Mouse (Mus musculus) heart, adult 8-10 months (tissue): ENCODE data around the gene Fam110a. TPM values are rescaled to one million over a fixed set of nuclear protein-coding genes. Genes with fewer than 3 reads are reported as not detected.

ENCODE experiments used
- DNase-seq: peaks from one replicate; pipeline ENCODE4 v3.0.0; 2022; ENCODE audit warnings: low spot score
- total RNA-seq, 4 experiments: library from RNA; stranded (reverse); gene quantifications; 2 replicates each; pipeline ENCODE4 v1.2.4; 2022

The Fam110a gene
- 1 to 10 TPM; 2.8 to 5.0 (median 4.3) TPM for total RNA-seq

DNA sequence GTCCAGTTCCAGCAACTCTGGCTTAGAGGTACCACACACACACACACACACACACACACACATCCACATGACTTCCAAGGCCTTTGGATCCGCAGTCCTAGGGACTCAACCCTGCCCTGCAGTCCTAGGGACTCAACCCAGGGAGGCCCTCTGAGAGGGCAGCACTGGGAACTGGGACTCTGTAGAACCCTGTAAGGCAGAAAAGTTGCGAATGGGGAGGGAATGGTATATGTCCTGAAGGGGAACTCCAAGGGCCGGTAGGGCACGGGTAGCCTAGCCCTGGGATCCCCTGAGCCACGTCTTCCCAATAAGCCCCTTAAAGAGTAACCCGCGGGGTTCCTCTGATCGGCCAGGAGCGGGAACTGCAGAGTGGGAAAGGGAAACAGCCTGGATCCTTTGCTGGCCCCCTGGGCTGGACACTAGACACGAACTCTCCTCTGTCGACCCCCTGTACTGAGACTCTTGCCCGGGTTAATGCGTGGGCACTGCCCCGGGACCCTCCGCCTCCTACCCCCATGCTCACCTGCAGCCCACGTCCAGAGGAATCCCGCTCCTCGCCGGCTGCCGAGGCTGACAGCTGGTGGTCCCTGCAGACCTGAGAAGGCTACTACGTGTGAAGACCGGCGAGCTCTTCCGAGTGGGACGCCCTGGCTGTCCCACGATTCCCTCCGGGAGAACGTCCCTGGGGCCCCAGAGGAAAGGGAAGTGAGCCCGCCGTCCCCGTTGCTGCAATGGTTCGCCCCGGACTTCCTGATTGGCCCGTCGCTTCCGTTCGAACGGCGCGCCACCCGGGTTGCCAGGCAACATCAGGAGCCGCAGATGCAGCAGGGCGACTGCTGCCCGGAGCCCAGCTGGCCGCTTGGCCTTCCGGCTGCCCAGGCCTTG, at the start of gene Fam110a:
Gene Fam110a, minus strand, starts transcription at position 750 of the 885 bp plus-strand sequence.
- DNase-seq: peak; percentile 92

DNA sequence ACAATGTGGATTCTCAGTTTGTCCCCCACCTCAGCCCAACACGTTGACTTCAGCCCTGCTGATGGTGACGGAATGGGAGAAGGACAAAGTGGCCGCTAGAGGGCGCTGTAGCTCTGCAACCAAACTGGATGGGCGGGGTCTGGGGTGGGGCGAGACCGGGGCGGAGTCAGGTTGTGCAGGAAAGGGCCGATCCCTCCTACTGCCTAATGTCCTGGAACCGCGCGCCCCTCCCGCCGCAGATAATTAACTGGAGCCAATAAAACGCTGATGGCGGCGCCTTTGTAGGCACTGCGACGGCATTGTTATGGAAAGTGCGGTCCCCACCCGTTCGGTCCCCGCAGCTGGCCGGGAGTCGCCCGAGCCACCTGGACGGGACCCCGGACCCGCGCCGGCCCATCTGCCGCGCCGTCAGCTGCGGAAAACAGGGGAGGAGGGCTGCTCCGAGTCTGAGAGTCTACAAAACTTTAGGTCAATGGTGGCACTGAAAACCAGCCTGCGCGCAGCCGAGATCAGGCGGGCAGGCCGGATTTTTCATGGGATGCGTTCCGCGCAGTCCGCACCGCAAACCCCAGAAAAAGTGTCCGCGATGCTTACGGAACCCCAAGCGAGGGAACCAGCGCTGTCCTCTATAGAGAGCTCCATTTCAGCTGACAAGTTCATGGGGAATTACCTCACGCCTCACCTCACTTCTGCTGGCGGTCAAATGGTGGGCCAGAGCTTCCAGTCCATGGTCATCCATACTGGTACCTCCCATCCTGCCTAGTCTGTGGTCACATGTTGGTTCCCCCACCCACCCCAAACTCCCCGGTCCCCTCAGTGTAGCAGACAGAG, 49.4 kb upstream of the Fam110a start:
- peak; percentile 81 for DNase-seq

DNA sequence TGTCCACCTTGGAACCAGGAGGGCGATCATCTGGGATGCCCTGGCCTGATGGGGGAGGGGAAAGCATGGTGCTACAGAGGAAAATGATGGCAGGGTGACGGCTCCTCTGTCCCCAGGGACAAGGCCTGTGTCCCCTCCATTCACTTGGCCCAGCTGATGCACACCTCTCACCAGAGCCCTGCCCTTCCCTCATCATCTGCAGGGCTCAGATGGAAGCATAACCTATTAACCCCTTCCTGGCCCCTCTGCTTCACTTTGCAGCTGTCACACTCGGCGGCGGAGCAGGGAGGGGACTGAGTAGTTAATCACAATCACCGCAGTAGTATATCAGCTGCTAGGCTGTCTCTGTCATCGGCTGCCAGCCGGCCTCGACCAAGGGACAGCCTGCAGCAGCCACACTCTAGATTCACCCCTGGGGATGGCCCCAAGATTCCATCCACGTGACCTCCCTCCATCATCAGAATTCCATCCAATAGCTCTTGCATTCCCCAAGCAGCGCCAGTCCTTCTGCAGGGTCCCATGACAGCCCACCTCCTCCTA, 44.9 kb upstream of the Fam110a start:
- no peak for DNase-seq

DNA sequence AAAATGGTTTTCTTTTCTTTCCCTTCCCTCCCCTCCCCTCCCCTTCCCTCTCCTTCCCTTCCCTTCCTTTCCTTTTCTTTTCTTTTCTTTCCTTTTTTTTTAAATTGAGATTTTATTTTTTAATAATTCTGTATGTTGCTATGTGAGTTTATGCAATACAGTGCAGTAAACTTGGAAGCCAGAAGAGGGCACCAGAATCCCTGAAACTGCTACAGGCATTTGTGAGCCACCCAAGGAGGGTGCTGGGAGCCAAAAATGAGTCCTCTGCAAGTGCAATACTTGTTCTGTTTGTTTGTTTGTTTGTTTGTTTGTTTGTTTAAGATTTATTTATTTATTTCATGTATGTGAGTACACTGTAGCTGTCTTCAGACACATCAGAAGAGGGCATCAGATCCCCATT, 42.0 kb upstream of the Fam110a start:
- DNase-seq: no peak

DNA sequence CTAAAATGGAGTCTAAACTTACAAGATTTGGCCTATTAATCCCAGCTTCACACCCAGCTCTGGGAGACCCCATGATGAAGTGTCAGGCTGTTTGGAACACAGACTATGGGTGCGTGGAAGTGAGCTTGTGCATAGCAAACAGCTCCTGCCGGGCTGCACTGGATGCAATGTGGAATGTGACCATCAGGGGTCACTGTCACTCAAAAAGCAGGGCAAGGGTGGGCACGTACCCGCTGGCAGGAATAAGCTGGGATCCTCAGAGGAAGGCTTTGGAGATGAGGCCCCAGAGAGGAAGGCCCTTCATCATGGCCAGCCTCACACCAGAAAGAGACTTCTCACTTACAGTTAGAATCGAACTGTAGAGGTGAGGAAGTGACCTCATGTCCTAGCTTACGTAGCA, 40.2 kb upstream of the Fam110a start:
- DNase-seq: no peak

DNA sequence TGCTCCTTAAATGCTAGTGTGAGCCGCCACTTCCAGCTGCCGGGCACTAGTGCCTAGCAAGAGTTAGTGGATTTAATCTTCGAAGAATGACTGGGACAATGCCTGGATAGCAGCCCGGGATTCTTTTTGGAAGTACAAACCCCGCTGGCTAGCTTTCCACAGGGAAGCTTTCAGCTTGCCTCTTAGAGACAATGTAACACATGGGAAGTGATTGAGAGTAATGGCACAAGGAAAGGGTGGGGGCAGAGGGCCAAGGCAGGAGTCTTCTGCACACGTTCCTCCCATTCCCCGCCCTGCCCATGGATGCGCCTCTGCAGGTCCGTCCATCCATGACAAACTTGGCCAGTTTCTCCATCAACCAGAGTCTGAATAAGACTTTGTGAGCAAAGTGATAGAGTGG, 36.6 kb upstream of the Fam110a start:
- DNase-seq: no peak

DNA sequence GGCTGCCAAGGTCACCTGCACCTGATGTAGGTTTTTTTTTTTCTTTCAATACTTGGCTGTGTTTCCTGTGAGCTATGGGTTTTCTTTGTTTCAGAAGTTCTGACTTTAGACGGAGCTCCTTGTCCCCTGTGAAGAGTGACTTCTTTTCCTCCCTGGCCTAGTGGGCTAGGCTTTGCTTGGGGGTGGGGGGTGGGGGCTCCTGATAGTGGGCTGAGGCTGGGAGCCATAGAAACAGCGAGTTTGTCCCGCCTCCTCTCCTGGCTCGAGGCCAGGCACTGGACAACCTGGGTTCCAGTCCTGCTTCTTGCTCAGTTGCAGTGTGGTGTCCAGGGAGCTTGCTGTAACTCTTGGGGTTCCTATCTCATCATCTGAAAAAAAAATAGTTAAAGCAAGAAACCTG, 36.0 kb upstream of the Fam110a start:
- DNase-seq: no peak

DNA sequence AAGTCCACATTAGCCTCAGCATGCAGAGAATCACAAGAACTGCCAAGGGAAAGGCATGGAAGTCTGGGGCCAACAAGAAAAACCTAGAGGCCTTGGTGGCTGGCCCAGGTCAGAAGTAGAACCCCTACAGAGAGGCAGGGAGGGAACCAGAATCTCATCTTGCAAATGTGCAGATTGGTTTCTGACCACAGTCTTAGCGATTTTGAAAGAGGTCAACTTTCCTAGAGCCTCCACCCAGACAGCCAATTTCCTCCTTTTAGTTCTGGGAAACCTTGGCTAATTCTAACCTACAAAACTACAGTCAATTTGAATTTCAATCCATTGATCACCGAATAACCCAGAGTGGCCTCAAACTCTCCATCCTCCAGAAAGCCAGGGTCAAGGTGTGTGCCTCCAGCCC, 32.7 kb upstream of the Fam110a start:
- DNase-seq: no peak

DNA sequence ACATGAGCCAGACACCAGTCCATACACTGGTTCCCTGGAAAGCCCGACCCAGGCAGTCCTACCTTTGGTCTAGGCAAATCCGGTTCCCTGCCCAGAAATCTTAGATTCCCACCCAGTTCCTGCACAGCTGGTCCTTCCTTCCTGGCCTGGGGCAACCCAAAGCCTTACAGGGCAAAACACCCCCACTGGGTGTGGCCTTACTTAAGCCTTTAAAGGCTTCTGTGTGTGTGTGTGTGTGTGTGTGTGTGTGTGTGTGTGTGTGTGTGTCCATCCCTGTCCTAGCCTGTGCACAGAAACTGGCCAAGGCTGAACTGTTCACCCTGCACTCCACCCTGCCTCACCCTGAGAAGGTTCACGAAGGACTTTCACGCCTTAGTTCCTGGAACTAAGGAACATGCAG, 32.2 kb upstream of the Fam110a start:
- peak; percentile 58 for DNase-seq

DNA sequence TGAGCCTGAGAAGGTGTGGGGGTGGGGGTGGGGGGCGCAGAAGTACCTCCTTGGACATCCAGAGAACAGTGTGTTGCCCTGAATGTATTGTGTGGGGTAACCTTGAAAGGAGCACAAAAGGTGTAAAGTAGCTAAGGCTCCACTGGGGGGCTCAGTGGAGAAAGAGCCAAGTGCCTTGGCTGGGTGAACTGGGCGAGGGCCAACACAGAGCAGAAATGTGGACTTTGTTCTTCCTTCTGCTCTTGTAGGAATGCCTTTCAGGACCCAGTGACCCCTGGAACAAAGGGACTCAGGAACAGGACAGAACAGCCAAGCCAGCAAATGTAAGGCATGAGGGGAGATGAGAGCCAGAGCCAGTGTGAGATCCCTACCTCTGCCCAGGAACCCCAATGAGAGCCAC, 31.7 kb upstream of the Fam110a start:
- no peak for DNase-seq

DNA sequence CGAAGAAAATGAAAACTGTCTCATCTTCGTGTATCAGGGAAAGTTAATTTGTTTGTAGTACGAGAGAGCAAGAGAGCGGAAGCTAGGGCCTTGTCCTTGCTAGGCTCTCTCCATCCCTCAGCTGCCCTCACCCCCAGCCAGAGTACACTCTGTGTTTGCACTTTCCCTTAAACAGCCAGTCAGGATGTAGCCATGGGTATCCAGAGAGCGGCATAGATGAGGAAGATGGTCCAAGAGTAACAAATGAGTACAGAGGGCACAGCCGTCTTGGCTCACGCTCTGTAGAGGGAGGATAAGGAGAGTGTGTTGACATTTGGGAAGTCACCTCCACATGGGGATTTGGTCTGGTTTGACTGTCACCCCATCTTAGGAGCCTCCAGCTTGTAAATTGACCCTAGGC, 30.6 kb upstream of the Fam110a start:
- no peak for DNase-seq

DNA sequence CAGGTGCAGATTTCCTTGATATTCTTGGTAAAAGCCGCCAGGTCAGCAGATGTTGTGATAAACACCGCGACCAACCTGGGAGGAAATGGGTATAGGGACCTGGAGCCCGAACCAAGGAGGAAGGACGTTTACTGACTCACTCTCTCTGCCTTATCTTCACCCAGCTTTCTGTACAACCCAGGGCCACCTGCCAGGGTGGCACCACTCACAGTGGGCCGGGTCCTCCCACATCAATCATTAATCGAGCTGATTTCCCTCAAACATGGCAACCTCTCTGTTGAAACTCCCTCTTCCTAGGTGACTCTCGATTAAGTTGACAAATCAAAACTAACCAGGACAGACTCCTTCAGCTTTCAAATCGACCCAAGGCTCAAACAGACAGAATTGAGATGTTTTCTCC, 30.2 kb upstream of the Fam110a start:
- no peak for DNase-seq

DNA sequence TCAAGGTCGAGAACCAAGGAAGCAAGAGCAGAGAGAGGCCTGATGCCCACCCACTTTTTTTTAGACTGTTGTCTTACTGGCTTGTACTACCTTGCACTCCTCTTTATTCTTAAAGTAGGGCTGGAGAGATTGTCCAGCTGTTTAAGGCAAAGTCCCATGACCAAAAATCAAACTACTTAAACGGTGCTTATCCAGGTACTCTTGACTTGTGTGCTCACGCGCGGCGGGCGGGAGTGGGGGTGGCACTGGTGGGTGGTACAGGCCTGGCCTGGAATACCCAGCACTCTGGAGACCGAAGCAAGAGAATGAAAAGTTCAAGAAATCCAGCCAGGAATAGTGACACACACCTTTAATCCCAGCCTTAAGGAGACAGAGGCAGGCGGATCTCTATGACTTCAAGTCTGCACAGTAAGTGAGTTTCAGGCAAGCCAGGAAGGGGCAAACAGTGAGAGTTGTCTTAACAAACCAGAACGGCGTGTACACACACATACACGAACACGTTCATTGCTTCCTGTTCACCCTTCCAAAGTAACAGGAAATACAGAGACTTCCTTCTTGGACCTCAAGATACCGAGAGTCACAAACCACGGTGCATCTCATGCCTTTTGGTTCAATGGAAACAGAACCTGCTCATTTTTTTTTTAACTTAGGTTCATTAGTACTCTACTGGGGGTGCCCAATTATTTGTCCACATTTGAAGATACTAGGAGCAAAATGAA, 29.2 kb upstream of the Fam110a start:
- no peak for DNase-seq

DNA sequence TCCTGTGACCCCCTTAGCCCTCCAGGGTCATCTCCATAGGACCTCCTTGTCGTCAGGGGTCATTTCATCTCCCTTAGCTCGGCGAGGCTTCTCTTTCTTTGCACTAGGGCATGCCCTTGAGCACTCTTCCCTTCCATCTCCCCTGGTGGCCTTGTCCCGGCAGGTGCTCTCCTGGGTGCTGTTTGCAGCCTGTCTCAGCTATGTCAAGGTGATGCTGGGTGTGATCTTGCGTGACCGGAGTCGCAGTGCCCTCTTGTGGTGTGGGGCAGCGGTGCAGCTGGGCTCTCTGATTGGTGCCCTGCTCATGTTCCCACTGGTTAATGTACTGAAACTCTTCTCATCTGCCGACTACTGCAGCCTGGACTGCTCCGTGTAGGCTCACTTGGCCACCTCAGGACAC, 27.8 kb upstream of the Fam110a start:
- DNase-seq: no peak

DNA sequence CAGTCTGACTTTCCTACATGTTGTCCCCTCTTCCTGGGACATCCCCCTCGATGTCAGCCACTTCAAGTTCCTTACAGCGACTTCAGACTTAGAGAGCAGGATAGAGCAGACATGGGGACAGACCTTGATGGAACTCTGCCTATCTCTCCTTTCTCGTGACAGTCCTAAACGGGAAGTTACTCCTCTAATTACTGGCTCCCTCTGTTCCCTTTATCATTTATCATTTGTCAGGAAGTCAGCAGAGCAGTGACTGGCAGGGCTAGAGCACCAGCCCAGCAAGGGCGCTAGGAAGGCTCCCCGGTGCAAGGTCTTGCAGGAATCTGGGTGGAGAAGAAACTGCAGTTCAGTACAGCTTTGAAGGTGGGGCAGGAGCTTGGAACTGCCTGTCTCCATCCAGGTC, 22.5 kb upstream of the Fam110a start:
- no peak for DNase-seq

DNA sequence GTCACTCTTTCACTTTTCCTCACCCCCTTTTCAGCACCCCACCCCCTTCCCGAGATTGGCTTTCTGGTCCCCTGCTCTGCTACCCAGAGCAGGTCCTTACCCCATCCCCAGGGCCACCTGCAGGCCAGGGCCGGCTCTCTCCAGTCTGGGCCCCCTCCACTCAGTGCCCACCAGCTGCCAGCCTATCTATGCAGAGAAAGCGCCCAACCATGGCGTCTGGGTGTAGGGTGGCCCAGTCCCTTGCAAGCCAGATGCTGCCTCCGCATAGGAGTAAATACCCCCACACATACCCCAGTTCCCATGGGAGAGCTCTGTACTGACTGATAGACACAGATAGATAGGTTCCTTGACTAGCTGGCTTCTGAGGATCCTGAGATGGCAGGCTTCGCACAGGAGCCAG, 20.7 kb upstream of the Fam110a start:
- DNase-seq: no peak

DNA sequence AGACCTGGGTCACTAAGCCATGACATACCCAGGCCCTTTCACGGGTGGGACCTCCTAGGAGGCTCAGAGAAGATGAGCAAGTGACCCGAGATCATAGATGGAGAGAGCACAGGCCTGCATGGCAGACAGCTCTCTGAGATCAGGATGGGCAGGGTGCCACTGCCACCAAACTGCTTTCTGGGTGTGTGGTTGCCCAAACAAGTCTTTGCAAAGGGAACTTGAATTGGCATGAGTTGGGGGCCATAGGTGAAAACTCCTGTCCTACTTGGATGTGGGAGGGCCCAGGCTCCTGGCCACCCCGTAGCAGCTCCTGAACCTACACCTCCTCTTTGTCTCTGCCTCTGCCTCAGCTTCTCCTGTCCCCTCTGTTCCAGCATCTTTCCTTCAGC, 20.3 kb upstream of the Fam110a start:
- DNase-seq: no peak

DNA sequence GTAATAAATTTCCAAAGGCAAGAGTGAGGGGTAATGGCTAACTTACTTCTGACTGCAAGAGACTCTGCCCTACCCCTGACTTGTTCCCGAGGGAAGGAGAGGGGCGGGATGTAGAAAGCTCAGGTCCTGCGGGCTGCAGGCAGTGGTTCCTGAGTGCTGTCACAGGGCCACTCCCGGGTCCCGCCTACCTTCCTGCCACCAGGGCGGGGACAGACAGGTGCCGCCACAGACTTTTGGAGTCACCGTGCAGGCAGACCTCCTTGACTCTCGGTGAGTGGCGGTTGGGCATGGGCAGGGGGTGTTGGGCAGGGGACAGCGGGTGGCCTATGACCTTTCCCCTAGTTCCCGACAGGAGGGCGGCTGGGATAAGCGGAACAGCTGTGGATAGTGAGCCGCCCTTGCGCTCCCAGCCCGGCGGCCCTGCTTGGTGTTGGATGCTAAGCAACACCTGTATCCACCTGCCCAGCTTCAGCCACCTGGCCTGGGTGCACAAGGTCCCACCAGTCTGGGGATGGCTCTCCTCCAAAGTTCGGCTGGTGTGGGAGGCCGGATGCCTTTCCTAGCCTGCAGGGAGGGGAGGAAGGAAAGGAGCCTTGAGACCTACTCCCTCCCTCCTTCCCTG, 19.8 kb upstream of the Fam110a start:
- DNase-seq: no peak

DNA sequence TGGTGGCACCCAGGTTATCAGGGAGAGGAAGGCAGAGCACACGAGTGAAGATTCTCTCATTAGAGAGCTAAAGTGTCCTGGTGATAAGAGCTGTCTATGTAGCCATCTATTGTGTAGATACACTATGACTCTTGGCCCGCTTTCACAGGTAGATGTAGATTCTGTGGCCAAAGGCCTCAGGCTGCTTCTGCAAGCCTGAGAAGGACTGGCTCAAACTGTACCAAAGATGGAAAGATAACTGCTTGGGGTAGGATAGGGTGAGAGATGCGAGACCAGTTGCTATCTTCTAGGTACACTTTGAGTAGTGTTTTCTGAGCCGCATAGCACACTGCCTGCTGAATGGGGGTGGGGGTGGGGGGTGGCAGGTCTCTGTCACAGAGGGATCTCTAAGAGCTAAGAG, 18.9 kb upstream of the Fam110a start:
- no peak for DNase-seq

DNA sequence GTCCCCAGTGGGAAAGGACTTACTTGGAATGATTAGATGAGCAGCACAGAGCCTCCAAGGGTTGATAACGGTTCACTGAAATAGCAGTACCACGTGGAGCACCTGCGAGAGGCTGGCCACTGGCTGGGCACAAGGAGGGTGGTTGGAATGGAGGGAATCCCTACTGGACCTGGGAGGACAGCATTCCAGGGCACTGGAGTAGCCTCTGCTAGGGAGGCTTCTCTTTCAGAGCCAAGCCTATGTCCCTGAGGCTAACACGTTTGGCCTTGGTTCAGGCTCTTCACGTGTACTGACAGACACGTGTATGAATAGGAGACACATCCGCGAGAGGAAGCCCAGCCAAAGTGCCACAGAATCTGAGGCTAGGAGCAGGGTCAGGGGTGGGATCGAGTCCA, 18.5 kb upstream of the Fam110a start:
- no peak for DNase-seq

DNA sequence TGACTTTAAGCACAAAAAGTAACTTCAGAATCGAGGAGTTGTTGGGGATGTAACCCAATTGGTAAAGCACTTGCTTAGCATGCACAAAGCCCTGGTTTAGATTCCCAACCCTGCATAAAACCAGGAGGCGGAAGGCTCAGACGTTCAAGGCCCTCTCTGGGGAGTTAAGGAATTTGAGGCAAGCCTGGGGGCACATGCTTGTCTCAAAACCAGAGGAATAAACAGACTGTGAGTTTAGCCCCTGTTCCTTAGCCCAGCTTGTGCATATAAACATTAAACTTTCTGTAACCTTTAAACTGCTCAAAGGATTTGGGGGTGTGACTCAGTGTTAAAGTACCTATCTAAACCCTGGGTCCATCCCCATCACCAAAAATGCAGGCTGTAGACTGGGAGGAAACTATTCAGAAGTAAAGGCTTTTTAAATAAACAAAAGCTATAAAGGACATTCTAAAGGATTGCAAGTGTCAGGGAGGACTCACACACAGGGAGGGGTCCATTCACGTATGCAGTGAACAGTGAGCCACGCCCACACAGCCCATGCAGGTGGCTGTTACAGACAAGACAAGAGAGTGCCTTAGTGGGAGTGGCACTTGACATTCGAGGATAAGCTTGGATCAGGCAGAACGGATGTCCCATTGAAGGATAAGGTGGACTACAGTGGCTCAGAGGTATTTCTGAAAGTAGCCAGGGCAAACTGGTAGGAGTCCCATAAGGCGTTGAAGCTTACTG, 17.9 kb upstream of the Fam110a start:
- no peak for DNase-seq
